Mouse (Mus musculus) midbrain, embryonic 12.5 days (tissue): ENCODE data around the gene Vangl2. TPM values are rescaled to one million over a fixed set of nuclear protein-coding genes. Genes with fewer than 3 reads are reported as not detected.

Source experiments
- ATAC-seq: fragments of 200-750 bp; cut with Nextera tagmentation; 2 replicates; pipeline ENCODE4 v1.8.0; 2017; ENCODE audit warnings: low read depth, moderate TSS enrichment, moderate library complexity; ENCODE audit not compliant: low FRiP score
- H3K27ac ChIP-seq: fragments of 300-500 bp; sonication (generic); replicated peaks from 2 replicates; pipeline ENCODE4 v1.5.1; 2016; ENCODE audit warnings: mild to moderate bottlenecking
- H3K27me3 ChIP-seq: fragments of 300-500 bp; sonication (generic); 2 replicates; pipeline ENCODE4 v1.6.1; 2016; ENCODE audit warnings: mild to moderate bottlenecking
- H3K36me3 ChIP-seq: fragments of 300-500 bp; sonication (generic); 2 replicates; pipeline ENCODE4 v1.6.1; 2016
- H3K4me1 ChIP-seq: fragments of 300-500 bp; sonication (generic); 2 replicates; pipeline ENCODE4 v1.6.1; 2016
- H3K4me2 ChIP-seq: fragments of 300-500 bp; sonication (generic); replicated peaks from 2 replicates; pipeline ENCODE4 v1.6.1; 2016; ENCODE audit warnings: mild to moderate bottlenecking, moderate library complexity
- H3K4me3 ChIP-seq: fragments of 300-500 bp; sonication (generic); 2 replicates; pipeline ENCODE4 v1.5.1; 2016; ENCODE audit warnings: mild to moderate bottlenecking
- H3K9ac ChIP-seq: fragments of 300-500 bp; sonication (generic); replicated peaks from 2 replicates; pipeline ENCODE4 v1.6.1; 2016; ENCODE audit warnings: mild to moderate bottlenecking, moderate library complexity
- H3K9me3 ChIP-seq: fragments of 300-500 bp; sonication (generic); 2 replicates; pipeline ENCODE4 v1.6.1; 2016; ENCODE audit warnings: mild to moderate bottlenecking
- WGBS: fragments of 180-500 bp; shearing (Covaris S2); methylation state at CpG from one replicate; pipeline ENCODE4 v1.1.7; 2016; 5-methylcytosine and 5-hydroxymethylcytosine counted together
- polyA plus RNA-seq: library from polyadenylated mRNA; unstranded; fragments of >200 nt; fragmentation: Nextera tagmentation; extraction: Ambion mirVana; gene quantifications from 2 replicates; pipeline ENCODE4 v1.2.1, GENCODE M21; 2016

Gene Vangl2
- polyA plus RNA-seq, 1 experiment from 2014 or later = 56.9 TPM

- ATAC-seq = no peak
- Histone ChIP-seq H3K9me3 (no peaks in the 10 kb centered on the region), H3K27ac (peak overlapping the region; percentile 99), H3K9ac (peak overlapping the region; percentile 55), H3K4me1 (peaks cover 90% of the 10 kb centered on the region), H3K27me3 (no peaks in the 10 kb centered on the region), H3K36me3 (peaks cover 30% of the 10 kb centered on the region), H3K4me3 (peak overlapping the region; percentile 24), H3K4me2 (peak overlapping the region; percentile 54)
- WGBS = 53% methylated on average over 8 of the region's 8 CpGs
These were observed 12.2 kb downstream of the Vangl2 start for GRCm38 (mm10) chr1:172016031-172016430.

GRCm38 (mm10) chr1:172015312-172015939 is 12.8 kb downstream of the Vangl2 start:
- Histone ChIP-seq H3K27me3 (no peaks in the 10 kb centered on the region), H3K27ac (peak overlapping the region; percentile 99), H3K4me3 (peak overlapping the region; percentile 13; the same call in 1 of the 2 replicates), H3K4me2 (peak overlapping the region; percentile 54), H3K36me3 (peaks cover 30% of the 10 kb centered on the region), H3K4me1 (peaks cover 88% of the 10 kb centered on the region), H3K9ac (peak overlapping the region; percentile 55; the same call in 1 of the 2 replicates), H3K9me3 (no peaks in the 10 kb centered on the region)
- 33% methylated on average over 9 of the region's 9 CpGs for WGBS
- no peak for ATAC-seq

- no peak for ATAC-seq
- WGBS = 31% methylated on average over 9 of the region's 9 CpGs
- Histone ChIP-seq H3K4me1 (peaks cover 82% of the 10 kb centered on the region), H3K4me2 (peak overlapping the region; percentile 54), H3K4me3 (peak overlapping the region; percentile 13), H3K27me3 (no peaks in the 10 kb centered on the region), H3K27ac (peak overlapping the region; percentile 99), H3K9me3 (no peaks in the 10 kb centered on the region), H3K36me3 (peaks cover 37% of the 10 kb centered on the region), H3K9ac (peak overlapping the region; percentile 55; the same call in 1 of the 2 replicates)
These were observed 13.5 kb downstream of the Vangl2 start for GRCm38 (mm10) chr1:172014771-172015170.

DNA sequence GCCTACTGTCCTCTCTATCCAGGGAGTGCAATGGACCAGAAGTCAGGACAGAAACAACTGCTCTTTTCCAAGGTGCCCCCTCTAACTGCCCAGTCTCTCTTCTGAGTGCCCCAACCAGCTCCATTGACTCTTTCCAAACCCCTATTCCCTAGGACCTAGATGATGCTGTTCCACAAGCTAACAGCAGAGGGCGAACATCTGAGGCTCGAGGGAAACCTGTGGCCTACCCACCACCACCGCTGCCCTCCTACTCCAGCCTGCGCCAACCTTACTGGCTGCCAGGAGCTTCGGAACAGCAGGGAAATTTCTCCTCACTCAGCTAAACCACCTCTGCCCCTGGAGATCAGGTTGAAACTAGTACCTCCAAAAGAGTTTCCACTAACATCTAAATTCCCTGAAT is 16.2 kb downstream of the Vangl2 start:
- Histone ChIP-seq H3K4me2 (no peak overlapping the region), H3K4me1 (peaks cover 54% of the 10 kb centered on the region), H3K27ac (peak overlapping the region; percentile 52), H3K9me3 (no peaks in the 10 kb centered on the region), H3K27me3 (no peaks in the 10 kb centered on the region), H3K4me3 (no peak overlapping the region), H3K9ac (no peak overlapping the region), H3K36me3 (peaks cover 60% of the 10 kb centered on the region)
- ATAC-seq = no peak
- WGBS = 20% methylated on average over 5 of the region's 5 CpGs

DNA sequence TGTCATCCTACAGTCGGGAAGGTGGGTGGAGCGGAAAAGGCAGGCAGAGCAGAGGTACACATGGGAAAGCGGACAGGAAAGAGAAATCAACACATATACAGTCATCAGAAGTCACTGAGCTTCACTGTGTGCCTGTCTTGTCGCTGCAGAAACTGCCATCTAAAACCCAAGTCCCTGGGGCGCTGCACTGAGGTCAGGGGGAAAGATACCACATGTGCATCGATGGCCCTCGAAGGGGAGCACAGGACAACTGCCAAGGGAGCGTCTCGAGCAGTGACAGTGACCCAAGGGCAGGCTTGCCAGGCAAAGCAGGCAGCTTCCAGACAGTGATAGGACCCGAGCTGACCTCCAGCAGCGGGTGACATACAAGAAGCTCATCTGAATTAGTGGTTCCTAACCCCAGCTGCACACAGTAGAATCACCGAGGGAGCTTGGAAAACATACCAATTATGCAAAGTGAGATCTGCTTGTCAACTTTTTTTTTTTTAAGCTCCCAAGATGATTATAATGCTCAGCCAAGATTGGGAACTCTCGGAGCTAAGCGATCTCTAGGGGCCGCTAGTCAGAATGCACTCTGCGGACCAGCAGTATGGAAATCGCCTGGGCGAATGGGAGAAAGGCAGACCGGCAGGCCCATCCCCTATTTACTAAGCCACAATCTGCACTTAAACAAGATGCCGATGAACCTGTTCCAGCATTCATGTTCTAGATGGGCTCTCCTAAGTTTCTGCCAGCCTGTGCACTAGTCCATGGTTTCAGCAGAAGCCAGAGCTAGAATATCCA is 18.0 kb downstream of the Vangl2 start:
- WGBS = 79% methylated on average over 20 of the region's 20 CpGs

DNA sequence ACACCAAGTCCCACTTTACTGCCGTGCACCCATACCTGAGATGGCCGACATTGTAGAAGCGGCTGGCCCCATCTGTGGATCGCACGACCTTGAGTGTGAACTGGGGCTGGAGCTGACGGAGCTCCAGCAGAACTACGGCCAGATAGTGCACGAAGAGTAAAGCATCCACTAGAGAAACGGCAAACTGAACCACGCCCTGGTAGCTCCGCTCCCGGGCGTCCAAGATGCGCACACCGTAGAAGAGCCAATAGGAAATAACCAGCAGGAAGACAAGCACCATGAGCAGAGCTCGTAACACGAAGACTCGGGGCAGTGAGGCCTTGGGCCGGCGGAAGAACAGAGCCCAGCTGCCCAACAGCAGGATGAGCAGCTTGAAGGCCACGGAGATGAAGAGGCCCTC is 18.8 kb downstream of the Vangl2 start:
- Histone ChIP-seq H3K27me3 (no peaks in the 10 kb centered on the region), H3K9ac (no peak overlapping the region), H3K27ac (no peak overlapping the region), H3K4me3 (no peak overlapping the region), H3K4me1 (peaks cover 28% of the 10 kb centered on the region), H3K36me3 (peaks cover 87% of the 10 kb centered on the region), H3K4me2 (no peak overlapping the region), H3K9me3 (no peaks in the 10 kb centered on the region)
- WGBS = 94% methylated on average over 21 of the region's 21 CpGs
- ATAC-seq = no peak

More for the DNA sequence above, 18.0 kb downstream of the Vangl2 start:
- Histone ChIP-seq H3K4me2 (no peak overlapping the region), H3K9ac (no peak overlapping the region), H3K27me3 (no peaks in the 10 kb centered on the region), H3K36me3 (peaks cover 78% of the 10 kb centered on the region), H3K4me1 (peaks cover 36% of the 10 kb centered on the region), H3K9me3 (no peaks in the 10 kb centered on the region), H3K4me3 (no peak overlapping the region), H3K27ac (no peak overlapping the region)
- ATAC-seq = no peak

DNA sequence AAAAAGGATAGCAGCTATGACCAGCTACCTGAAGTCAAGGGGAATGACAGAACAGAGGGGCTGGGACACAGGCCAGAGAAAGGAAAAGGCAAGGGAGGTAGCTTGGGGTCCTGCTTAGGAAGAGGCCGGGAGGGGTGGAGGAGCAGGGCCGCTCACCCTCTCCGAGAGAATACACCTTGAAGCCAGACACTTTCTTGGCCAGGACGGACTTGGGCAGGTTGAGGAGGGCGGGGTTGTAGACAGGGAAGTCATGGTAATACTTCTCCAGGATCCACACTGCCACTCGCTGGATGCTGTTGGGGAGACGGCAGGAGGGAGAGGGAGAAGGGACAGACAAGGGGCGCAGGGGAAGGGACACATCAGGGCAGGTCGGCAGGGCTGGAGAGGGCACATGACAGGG is 19.9 kb downstream of the Vangl2 start:
- Histone ChIP-seq H3K9me3 (no peaks in the 10 kb centered on the region), H3K4me3 (no peak overlapping the region), H3K4me2 (no peak overlapping the region), H3K36me3 (peaks cover 96% of the 10 kb centered on the region), H3K9ac (no peak overlapping the region), H3K4me1 (peaks cover 17% of the 10 kb centered on the region), H3K27ac (no peak overlapping the region), H3K27me3 (no peaks in the 10 kb centered on the region)
- WGBS = 87% methylated on average over 9 of the region's 9 CpGs
- no peak for ATAC-seq

DNA sequence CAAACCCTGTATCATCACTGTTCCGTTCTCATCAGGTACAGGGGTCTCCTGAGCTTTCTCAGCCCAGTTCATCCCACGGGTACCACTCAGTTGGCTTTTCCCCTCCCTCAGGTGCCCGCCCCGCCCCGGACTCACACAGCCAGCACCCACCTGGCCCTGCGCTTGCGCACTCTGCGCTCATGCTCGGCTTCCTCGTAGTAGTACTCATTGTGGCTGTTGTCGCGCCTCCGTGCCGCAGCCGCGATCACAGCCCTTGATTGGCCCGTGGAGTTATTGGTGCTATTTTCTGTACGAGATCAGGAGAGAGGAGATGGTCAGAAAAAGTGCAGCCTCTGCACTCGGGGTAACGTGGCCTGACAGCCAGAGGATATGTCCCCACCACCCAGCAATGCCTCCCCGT is 20.5 kb downstream of the Vangl2 start:
- peaks cover 11% of the 10 kb centered on the region for H3K4me1 ChIP-seq
- no peaks in the 10 kb centered on the region for H3K9me3 ChIP-seq
- no peak for ATAC-seq
- H3K27ac ChIP-seq = no peak overlapping the region
- H3K4me3 ChIP-seq = no peak overlapping the region
- no peak overlapping the region for H3K9ac ChIP-seq
- no peaks in the 10 kb centered on the region for H3K27me3 ChIP-seq
- H3K4me2 ChIP-seq = no peak overlapping the region
- peaks cover 96% of the 10 kb centered on the region for H3K36me3 ChIP-seq
- WGBS = 96% methylated on average over 21 of the region's 21 CpGs

GRCm38 (mm10) chr1:172001665-172002064 is 26.6 kb downstream of the Vangl2 start:
- Histone ChIP-seq H3K4me2 (no peak overlapping the region), H3K27me3 (no peaks in the 10 kb centered on the region), H3K9ac (no peak overlapping the region), H3K9me3 (no peaks in the 10 kb centered on the region), H3K27ac (peak overlapping the region; percentile 61), H3K36me3 (peaks cover 59% of the 10 kb centered on the region), H3K4me1 (0 out of 2 replicates have a peak, but pooled peaks cover 5% of the 10 kb centered on the region), H3K4me3 (no peak overlapping the region)
- ATAC-seq = peak; percentile 35
- 40% methylated on average over 12 of the region's 12 CpGs for WGBS

DNA sequence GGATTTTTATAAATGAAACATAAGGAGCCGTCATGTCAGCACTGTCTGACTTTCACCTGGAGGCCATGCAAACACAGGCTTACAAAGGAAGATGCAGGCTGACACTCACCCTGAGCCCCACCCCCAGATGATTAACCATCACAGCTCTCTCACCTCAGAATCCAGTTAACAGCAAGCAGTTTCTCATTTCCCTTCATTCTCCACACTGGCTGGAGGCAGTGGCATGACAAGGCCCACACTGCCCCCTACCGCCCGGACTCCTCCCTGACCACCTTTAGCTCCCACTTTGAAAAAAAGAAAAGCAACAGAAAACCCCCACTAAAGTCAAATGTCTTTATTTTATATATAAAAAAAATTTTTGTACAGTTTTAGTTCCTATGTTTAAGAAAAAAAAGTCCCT is 27.6 kb downstream of the Vangl2 start:
- WGBS = 67% methylated on average over 3 of the region's 3 CpGs
- H3K27ac ChIP-seq = no peak overlapping the region; the same call in 1 of the 2 replicates
- no peak overlapping the region for H3K4me2 ChIP-seq
- no peak overlapping the region for H3K4me3 ChIP-seq
- peaks cover 48% of the 10 kb centered on the region for H3K36me3 ChIP-seq
- H3K9ac ChIP-seq = no peak overlapping the region
- H3K9me3 ChIP-seq = no peaks in the 10 kb centered on the region
- H3K4me1 ChIP-seq = 0 out of 2 replicates have a peak, but pooled peaks cover 5% of the 10 kb centered on the region
- H3K27me3 ChIP-seq = no peaks in the 10 kb centered on the region
- peak; percentile 41 for ATAC-seq

GRCm38 (mm10) chr1:171998820-171999597 is 29.2 kb downstream of the Vangl2 start:
- H3K9me3 ChIP-seq = no peaks in the 10 kb centered on the region
- WGBS = 89% methylated on average over 13 of the region's 13 CpGs
- ATAC-seq = no peak

More at GRCm38 (mm10) chr1:171998820-171999597, 29.2 kb downstream of the Vangl2 start:
- Histone ChIP-seq H3K4me3 (no peak overlapping the region), H3K9ac (no peak overlapping the region), H3K4me2 (no peak overlapping the region), H3K36me3 (peaks cover 33% of the 10 kb centered on the region), H3K27me3 (no peaks in the 10 kb centered on the region), H3K4me1 (0 out of 2 replicates have a peak, but pooled peaks cover 5% of the 10 kb centered on the region), H3K27ac (no peak overlapping the region)
